Mouse (Mus musculus) adrenal gland (tissue): ENCODE data around the gene Zfp367.

Experiments
- intact Hi-C: fragments of 180-260 bp; cut with DNase I; formaldehyde crosslinking; loops from one replicate; pipeline ENCODE4 v1.15.1; 2025

Gene Zfp367

GRCm38 (mm10) chr13:64155171-64155571 is 2.2 kb upstream of the Zfp367 start:
- intact Hi-C loops = no loop called here

- intact Hi-C loops = no loop called here
These were observed 1.6 kb upstream of the Zfp367 start for GRCm38 (mm10) chr13:64154651-64155050.

DNA sequence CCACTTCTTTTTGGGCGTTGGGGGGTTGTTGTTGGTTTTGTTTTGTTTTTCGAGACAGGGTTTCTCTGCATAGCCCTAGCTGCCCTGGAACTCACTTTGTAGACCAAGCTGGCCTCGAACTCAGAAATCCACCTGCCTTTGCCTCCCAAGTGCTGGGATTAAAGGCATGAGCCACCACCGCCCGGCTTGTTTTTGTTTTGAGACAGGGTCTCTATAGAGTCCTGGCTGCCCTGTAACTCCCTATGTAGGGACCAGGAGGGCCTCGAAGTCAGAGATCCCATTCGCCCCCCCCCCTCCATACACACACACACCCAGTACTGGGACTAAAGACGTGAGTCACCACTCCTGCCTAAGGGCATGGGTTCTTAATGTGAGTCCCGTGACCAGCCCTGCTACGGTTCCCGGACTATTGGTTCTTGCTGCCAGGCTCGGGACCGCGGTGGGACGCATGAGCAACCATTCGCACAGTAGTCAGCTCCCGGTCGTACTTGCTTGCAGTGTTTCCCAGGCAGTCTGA is 807 bp upstream of the Zfp367 start:
- intact Hi-C loops = no loop called here

DNA sequence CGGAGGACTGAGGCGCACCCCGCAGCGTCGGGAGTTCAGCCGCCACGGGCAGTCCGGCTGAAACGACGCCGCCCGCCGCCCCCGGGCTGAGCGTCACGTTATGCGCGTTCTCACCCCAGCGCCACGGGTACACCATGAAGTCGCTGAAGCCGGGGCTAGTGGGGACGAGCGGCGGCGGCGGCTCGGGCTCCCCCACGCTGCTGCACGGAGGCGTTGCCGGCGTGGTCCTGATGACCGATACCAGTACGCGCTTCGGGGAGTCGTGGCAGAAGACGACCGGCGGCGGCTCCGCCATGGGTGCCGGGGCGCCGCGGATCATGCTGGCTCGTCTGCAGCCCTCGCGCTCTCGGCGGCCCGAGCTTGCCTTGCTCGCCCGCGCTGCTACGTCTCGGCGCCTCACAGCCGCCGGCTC is 325 bp downstream of the Zfp367 start:
- intact Hi-C loops = no loop called here

GRCm38 (mm10) chr13:64152241-64152669 is 747 bp downstream of the Zfp367 start:
- intact Hi-C loops = no loop called here

GRCm38 (mm10) chr13:64150121-64150520 is 2.9 kb downstream of the Zfp367 start:
- intact Hi-C loops = no loop called here

GRCm38 (mm10) chr13:64129616-64130375 is 23.2 kb downstream of the Zfp367 start:
- intact Hi-C loops = no loop called here

GRCm38 (mm10) chr13:64128858-64129615 is 24.0 kb downstream of the Zfp367 start, which contains the start of gene Slc35d2:
Gene Slc35d2 (minus strand): TSS chr13:64129368.
- intact Hi-C loops = no loop called here

DNA sequence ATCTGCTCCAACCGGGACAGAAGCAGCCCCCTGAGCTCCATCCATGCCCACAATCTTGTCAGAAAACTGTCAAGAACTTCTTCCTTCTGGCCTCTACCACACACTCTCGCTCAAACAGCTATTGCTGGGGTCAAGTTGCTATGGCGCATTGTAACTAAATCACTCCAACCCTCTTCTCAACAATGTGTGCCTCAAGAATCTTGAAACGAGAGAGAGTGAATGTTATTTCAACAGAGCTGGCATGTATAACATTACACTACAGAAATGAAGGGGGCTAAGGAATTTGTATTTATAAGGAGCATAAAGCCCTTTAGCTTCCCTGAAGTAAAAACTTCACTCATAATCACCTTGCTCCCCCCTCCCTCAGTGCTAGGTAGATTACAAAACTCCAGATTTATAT is 26.7 kb downstream of the Zfp367 start:
- intact Hi-C loops = no loop called here

DNA sequence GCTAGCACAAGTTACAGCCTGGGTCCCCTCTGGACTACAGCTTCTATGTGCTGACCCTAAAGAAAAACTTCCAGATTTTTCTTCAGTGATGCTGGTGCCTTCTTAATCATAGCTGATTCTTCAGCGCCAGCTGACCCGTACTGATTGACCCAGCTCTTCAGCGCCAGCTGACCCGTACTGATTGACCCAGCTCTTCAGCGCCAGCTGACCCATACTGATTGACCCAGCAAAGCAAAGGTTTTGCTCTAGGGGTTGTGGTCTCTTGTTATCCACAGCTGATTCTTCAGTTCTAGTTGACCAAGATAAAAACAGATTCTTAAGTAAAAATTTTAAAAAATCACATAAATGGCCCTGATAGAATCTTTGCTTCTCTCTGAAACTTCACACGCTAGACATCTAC is 28.1 kb downstream of the Zfp367 start:
- intact Hi-C loops = no loop called here

- intact Hi-C loops = no loop called here
These were observed 29.4 kb downstream of the Zfp367 start for GRCm38 (mm10) chr13:64123491-64124188.

GRCm38 (mm10) chr13:64120760-64121159 is 32.2 kb downstream of the Zfp367 start:
- intact Hi-C loops = no loop called here

DNA sequence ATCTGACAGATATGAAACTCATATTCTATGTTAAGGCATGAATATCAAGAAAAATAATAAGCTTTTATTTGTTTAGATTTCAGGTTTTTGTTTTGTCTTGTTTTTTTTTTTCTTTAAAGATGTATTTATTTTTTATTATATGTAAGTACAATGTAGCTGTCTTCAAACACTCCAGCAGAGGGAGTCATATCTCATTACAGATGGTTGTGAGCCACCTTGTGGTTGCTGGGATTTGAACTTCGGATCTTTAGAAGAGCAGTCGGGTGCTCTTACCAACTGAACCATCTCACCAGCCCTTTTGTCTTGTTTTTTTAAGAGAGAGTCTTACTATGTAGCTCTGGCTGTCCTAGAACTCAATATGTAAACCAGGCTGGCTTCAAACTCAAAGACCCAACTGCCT is 35.6 kb downstream of the Zfp367 start:
- intact Hi-C loops = no loop called here

- intact Hi-C loops = no loop called here
These were observed 42.6 kb downstream of the Zfp367 start for GRCm38 (mm10) chr13:64110421-64110820.

DNA sequence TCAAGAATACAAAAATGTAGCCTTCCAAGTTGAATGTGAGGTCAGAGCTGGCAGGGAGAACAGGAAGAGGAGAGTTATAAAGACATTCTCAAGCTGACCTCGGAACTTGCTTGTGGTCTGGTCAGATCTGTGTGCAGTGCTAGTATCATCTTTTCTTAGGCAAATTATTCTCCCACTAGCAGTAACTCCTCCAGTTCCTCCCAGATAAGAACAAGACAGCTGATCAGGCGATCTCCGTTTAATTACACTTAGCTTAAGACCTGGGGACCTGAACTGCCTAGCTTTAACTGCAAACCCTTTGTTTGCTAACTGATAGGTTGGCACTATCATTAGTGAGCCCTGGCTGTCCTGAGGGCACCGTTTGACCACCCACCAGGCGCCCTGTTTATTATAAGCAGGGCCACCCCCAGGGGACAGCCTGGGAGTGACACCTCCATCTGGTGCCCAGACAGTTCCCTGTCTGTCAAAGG is 44.6 kb downstream of the Zfp367 start:
- intact Hi-C loops = no loop called here

GRCm38 (mm10) chr13:64107535-64107934 is 45.5 kb downstream of the Zfp367 start:
- intact Hi-C loops = no loop called here

DNA sequence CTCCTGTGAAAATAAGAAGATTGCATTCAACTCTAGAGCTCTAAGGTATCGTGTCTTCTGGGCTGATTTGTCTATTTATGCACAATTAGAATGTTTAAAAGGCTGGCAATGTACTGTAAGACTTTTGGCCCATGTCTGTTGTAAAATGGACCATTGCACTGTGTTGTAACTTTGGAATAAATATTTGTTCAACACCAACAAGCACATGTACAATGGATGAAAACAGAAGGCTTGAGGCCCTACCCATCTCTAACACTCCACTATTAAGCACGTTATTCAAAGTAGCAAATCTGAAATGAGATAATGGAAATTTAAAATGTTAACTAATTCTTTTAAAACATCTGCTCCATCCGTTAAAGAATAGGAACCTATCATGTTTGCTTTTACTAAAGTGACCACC is 45.9 kb downstream of the Zfp367 start:
- intact Hi-C loops = no loop called here

DNA sequence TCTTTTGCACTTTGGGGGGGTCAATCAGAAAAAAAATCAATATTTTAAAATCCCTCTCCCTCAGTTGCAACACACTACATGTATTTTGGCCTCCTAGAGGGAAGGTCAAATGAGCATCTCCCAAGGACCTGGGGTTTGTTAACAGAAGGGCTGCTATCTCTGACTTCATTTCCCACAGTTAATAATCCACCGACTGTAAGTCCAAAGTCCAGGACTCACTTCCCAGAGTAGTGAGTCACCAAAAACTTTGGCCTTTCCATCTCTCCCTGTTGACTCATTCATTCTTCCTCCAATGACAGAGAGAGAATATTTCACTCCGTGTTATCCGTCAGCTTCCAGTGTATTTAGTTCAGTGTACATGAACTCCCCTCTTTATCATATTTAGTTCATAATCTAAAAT is 47.3 kb downstream of the Zfp367 start:
- intact Hi-C loops = no loop called here

- intact Hi-C loops = no loop called here
These were observed 52.8 kb downstream of the Zfp367 start for GRCm38 (mm10) chr13:64100186-64100585.

GRCm38 (mm10) chr13:64098992-64099391 is 54.0 kb downstream of the Zfp367 start:
- intact Hi-C loops = no loop called here

- intact Hi-C loops = loop anchor here (2.0 kb wide), 1 partner anchor 41 kb away; no protein-coding TSS in a partner anchor
These were observed 59.7 kb downstream of the Zfp367 start for GRCm38 (mm10) chr13:64093341-64093740.
